Mouse (Mus musculus): Measurements from ENCODE around the gene Cdc20b.

Cdc20b gene

DNA sequence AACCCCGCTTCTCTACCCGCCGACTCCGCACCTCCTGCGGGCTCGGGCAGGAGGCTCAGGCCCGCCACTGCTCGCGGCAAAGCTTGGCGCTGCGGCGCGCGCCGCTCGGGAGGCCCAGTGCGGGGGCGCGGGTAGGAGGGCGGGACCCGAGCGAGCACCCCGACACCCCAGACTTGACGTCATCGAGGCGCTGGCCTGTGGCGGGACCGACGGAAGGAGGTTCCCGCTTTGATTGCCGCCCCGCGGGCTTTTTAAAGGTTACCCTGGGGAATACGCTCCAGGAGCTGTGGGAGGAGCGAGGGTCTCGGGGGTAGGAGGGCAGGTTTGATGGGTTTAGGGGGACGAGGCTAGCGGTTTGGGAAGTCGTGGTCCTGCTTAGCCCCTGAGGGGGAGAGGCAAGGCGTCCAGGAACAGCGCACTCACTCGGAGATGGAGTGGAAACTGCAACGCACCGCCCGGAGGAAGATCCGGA is at the start of gene Cdc20b:
Gene Cdc20b, plus strand, starts transcription at position 162 of the 472 bp plus-strand sequence.
- DNase-seq (ENCODE audit: low read depth, low spot score), result peak; percentile 82

DNA sequence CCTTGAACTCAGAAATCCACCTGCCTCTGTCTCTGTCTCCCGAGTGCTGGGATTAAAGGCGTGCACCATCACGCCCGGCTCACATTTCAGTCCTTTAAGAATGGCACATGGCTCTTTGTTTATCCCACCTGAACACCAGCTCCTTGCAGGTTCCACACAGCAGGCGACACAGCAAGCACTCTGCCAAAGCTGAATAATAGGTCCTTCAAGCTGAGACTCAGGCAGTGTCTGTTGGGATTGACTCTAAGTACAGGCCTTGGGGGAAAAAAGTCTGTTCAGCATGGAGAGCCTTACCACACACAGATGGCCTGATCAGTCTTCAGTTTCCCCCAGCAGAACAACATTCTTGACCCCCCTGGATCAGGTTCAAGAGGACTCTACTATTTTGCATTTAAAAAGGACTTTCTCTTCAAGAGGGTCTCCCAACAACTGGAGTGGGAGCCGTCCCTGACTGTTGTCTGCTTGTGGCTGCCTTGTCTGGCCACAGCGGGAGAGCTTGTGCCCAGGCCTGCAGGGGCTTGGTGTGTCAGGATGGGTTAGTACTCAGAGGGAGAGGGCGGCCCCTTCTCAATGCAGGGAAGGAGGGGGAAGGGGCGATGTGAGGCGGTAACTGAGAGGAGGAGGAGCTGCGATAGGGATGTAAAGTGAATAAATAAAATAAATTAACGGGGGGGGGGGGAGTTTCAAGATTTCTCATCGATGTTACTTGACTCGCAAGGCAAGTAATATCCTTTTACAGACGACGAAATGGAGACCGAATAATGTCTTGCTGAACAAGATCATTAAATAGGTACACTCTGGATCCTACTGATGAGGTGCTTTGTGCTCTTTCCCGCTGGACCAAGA is 49.1 kb upstream of the Cdc20b start:
- no peak for DNase-seq (ENCODE audit: low read depth, low spot score)

DNA sequence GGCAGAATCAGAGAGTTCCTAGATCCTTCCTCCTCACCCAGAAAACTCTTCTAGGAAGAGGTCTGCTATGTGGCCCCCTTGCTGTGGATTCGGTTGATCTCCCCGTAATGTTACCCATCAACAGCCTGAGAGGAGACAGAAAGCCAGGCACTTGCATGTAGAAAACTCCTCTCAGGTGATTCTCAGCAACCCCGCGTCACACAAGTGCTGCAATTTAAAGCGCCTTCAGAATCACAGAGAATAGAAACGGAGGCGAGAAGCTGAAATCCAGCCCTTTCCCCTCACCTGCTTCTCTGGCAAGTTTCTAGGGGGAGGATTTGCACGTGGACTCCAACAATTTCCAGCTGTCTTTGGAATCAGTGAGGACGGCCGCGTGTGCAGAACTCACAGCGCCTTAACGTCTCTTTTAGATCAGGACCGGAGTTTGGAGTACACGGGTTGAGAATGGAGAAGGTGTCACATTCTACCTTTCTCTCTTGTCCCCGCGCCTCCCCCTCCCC is 48.4 kb upstream of the Cdc20b start:
- DNase-seq (ENCODE audit: low read depth, low spot score), result no peak

DNA sequence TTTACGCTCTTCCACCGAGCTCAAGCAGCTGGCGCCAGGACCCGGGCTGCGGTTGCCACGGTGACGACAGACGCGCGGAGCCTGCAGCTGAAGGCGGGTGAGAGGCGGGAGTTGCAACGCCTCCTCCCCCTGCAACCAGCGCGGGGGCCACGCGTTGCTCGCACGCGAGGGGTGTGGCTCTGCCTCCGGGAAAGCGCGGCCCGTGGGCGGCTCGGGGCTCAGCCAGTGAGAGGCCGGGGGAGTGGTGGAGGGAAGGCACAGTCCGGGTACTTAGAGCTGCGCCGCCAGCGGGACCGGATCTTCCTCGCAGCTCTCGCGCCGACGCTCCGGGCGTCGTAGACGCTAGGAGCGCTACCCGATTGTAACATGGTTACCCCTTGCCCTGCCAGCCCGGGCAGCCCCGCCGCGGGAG is 47.4 kb upstream of the Cdc20b start, which contains the start of gene Ccno:
Gene Ccno, plus strand, starts transcription at position 271 of the 412 bp plus-strand sequence.
- DNase-seq (ENCODE audit: low read depth, low spot score), result peak; percentile 94

DNA sequence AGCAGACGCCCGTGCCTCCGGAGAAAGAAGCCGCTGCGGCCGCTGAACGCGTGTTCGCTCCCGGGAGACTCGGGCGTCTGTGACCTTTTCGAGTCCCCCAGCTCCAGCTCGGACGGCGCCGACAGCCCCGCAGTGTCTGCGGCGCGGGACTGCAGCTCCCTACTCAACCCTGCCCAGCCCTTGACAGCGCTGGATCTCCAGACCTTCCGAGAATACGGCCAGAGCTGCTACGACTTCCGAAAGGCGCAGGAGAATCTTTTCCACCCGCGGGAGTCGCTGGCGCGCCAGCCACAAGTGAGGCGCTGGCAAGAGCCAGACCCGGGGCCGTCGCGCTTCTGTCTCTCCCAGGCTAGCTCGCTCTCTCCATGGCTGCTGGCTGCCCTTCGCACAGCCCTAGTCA is 46.9 kb upstream of the Cdc20b start:
- no peak for DNase-seq (ENCODE audit: low read depth, low spot score)

DNA sequence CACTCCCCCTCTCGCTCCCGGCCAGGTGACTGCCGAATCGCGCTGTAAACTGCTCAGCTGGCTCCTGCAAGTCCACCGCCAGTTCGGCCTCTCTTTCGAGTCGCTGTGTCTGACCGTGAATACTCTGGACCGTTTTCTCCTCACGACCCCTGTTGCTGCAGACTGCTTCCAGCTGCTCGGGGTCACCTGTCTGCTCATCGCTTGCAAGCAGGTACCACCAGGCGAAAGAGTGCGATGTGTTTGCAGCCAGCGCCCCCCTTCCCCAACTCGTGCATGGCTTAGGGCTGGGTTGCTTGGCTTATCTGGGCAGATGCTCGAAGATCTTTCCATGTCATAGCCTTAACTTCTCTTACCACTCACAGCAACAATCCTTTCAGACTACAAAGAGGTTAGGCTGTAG is 46.0 kb upstream of the Cdc20b start:
- DNase-seq (ENCODE audit: low read depth, low spot score), result no peak

DNA sequence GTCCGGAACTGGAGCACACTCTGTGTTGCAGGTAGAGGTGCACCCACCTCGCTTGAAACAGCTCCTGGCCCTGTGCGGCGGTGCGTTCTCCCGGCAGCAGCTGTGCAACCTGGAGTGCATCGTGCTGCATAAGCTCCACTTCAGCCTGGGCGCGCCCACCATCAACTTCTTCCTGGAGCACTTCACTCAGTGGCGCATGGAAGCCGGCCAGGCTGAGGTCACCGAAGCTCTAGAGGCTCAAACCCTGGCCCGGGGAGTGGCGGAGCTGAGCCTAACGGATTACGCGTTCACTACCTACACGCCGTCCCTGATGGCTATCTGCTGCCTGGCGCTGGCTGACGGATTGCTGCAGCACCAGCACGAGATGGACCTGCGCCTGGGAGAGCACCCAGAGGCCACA is 45.4 kb upstream of the Cdc20b start:
- no peak for DNase-seq (ENCODE audit: low read depth, low spot score)

DNA sequence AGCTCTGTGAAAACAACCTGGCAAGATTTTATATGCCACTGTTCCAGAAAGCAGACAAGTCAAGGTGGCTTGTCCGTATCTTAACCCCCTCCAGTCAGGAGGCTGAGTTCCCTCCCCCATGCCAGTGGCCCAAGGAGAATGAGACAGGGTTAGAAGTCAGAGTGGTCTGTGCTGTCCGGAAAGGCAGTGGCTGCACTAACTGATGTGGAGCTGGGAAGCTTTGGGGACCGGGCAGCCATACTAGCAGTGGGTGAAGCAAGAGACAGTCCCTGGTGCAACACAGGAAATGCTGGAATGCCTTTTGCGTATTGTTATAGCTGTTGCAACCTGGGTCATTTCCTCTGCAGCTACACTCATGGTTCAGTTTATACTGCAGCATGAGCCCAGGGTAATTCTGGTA is 44.6 kb upstream of the Cdc20b start:
- no peak for DNase-seq (ENCODE audit: low read depth, low spot score)

DNA sequence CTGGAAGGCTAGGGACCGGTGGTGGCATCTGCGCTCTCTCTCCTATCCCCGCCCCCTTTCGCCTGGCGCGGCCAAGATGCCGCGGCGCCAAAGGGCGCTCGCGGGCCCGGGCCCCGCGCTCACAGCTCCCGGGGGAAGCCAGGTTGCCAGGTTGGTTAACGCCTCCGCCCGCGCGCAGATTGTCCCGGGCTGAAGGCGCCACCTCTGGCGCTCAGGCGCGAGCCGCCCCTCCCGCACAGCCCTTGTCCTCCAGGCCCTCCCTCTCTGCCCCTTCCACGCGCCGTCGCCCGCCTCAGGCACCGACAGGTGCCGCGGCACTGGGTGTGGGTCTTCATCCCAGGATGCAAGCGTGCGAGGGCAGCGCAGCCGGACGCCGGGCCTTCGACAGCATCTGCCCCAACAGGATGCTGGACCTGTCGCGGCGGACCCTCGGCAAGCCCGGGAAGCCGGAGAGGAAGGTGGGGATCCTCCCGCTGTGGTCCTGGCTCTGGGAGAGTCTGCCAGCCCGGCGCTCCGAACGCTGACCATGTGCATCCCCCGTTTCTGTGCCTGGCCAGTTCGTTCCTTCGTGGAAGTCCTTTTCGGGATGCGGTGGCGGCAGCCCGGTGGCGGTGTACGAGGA is 41.3 kb upstream of the Cdc20b start, which contains the start of gene Mcidas:
Gene Mcidas, plus strand, starts transcription at position 315 of the 622 bp plus-strand sequence.
- DNase-seq (ENCODE audit: low read depth, low spot score), result no peak

DNA sequence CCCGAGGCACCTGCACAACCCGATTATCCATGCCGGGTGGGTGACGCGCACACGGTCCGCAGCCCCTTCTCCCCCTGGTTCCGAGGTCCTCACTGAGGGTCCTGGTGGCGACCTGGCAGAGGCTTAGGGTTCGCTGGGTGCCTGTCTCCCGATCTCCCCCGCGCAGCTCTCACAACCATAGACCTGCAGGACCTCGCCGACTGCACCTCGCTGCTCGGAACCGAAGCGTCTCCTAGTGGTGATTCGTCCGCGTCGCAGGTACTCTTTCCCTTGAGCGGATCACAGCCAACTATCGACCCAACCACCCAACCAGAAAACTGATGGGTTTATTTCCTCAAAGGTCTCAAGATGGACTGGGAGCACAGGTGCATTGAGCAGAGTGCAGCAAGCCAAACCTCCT is 40.7 kb upstream of the Cdc20b start:
- DNase-seq (ENCODE audit: low read depth, low spot score), result peak; percentile 80

DNA sequence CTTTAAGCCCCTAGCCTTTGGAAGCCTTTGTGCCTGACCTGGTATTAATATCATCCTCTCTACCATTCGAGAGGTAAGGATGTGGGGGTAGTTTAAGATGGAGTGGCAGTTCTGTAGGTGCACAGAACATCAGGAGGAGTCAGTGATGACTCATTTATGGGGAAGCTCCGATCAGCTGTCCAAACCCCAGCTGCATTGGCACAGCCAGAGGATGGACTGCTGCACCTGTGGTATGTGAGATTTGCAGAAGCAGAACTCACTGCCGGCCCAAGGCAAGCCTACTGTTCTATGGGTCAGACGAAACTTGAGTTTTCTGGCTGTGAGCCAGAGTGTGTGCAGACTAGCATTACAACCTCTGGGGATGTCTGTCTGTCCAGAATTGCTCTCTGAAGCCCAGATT is 38.5 kb upstream of the Cdc20b start:
- DNase-seq (ENCODE audit: low read depth, low spot score), result peak; percentile 91

DNA sequence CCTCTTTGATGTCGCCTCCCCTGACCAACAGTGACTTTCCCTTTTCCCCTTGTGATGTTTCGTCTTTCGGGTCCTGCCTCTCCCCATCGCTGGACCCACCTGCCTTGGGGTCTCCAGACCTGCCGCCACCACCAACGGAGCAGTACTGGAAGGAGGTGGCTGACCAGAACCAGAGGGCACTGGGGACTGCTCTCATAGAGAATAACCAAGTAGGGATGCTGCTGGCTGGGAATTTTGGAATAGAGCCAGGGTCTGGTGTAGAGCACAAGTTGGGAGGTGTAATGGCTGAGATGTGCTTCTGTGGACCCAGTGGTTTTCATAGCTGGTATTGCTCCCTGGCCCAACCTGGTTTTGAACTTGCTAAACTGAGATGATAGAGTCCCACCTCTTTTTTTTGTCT is 37.5 kb upstream of the Cdc20b start:
- no peak for DNase-seq (ENCODE audit: low read depth, low spot score)

DNA sequence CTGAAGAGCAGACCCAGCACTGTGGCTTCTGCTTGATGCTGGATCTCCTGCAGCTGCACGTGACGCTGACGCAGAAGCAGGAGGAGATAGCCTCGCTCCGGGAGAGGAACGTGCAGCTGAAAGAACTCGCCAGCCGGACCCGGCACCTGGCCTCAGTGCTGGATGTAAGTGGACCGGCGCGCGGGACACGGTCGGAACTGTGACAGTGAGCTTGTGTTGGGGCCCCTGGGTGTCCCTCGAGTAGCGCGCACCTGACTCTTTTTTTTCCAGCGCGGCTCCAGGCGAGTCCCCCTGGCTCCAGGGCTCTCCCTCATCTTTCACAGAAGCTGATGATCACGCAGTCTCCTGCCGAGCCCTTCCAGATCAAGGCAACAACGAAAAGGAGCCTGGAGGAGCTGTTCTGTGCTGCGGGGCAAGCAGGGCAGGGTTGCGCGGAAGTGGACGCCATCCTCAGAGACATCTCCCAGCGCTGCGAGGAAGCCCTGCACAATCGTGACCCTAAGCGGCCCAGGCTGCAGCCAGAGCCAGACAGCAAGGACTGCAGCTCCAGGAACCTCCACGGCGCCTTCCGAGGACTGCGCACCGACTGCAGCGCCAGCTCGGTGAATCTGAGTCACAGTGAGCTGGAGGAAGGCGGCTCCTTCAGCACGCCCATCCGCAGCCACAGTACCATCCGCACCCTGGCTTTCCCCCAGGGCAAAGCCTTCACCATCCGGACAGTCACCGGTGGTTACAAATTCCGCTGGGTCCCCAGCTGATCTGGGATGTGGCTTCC is 36.3 kb upstream of the Cdc20b start:
- no peak for DNase-seq (ENCODE audit: low read depth, low spot score)

DNA sequence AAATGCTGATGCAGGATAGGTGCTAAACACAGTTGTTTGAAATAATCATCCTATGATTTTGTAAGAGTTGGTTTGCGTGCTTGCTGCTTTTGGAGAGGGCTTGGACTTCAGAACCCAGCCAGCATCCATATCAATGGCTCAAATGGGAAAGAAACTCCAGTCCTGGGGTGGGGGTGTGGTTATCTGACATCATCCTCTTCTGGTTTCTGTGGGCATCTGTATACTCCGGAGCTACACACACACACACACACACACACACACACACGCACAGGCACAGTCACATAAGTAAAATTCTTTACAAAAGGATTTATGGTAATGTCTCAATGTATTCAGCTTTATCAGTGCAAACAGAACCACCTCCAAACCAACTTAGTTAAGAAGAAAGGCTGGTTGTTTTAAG is 34.8 kb upstream of the Cdc20b start:
- peak; percentile 13 for DNase-seq (ENCODE audit: low read depth, low spot score)

DNA sequence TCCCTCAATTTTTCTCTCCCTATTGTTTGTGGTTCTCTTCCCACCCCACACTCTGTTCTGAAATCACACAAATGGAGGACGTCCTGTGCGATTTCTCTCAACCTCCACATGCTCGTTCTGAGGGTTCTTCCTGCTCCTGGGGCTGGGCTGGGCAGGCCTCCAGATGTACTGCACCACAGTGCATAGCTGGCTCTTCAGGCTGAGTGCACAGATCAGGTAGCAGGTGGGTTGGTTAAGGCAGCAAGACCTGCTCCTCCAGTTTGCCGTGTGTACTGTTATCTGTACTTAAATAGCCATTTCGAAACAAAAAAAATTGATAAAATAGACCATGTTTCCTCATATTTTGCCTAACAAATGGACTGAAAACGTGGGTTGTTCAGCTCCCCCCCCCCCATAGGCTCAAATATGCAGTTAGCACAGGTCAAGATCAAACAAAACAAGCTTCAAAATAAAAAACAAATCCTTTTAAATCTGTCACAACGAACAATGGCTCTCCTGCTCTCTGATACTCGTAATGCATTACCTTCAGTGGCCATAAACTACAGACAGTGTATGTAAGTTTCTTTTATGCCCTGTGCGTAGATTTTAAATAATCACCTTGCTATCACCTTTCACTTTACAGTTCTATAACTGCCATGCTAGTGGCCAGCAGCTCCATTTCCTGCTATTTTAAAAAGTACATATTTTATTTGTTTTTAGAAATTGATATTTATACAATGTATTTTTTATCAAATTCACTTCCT is 34.2 kb upstream of the Cdc20b start:
- peak; percentile 69 for DNase-seq (ENCODE audit: low read depth, low spot score)

DNA sequence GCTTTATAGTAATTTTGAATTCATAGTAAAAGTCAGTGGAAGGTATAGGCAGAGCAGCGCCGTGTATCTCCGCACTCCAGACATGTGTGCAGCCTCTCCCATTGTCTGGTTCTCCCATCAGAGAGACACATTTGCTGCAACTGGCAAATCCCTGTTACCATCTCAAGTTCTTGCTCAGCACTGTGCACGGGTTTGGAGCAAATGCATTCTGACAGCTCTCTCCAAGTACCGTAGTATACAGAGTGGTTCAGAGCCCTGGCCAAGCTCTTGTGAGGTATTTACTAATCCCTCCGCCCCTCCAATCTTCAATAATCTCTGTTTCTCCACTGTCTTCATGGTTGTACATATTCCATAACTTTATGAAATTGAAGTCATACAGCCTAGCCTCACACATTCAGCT is 22.2 kb upstream of the Cdc20b start:
- no peak for DNase-seq (ENCODE audit: low read depth, low spot score)

DNA sequence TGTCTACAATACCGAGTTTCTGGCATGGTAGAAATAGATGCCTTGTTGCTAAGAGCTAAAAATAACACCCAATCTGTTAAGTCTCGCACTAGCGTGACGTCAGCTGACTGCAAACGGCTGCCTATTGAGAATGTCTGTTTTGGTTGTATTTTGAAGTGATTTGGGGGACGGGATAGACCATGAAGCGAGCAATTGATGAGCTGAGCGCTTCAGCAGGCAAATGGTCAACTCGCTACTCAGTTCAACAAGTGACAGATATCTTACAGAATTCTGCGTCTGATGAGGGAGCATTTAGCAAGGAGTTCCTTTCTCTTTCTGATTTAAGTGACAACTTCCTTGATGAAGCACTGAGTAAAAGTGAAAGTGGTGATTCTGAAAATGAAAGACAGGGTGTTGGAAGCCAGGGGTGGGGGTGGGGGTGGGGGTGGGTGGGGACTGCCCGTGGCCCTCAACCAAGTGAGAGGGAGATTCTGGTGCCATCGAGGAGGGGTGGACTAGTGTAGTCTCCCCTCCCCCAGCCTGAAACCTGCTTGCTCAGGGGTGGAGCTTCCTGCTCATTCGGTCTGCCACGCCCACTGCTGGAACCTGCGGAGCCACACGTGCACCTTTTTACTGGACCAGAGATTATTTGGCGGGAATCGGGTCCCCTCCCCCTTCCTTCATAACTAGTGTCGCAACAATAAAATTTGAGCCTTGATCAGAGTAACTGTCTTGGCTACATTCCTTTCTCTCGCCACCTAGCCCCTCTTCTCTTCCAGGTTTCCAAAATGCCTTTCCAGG is 21.5 kb upstream of the Cdc20b start:
- peak; percentile 91 for DNase-seq (ENCODE audit: low read depth, low spot score)

DNA sequence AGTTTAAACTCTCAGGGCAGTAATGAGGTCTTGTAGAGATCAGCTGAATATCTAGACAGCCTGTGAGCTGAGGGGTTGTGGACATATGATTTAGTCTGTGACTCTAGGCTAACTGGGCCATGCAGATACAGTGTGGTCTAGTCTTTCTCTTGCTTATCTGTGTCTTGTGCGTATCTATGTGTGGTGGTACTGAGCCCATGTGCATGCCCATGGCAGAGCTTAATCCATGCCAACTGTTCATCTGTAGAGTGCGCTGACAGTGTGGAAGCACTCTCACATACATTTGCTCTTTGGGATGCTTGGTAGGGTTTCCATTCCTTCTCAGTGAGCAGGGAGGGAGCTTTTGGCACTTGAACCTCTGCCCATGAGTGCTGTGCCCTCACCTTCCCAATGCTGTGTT is 13.4 kb upstream of the Cdc20b start:
- no peak for DNase-seq (ENCODE audit: low read depth, low spot score)

DNA sequence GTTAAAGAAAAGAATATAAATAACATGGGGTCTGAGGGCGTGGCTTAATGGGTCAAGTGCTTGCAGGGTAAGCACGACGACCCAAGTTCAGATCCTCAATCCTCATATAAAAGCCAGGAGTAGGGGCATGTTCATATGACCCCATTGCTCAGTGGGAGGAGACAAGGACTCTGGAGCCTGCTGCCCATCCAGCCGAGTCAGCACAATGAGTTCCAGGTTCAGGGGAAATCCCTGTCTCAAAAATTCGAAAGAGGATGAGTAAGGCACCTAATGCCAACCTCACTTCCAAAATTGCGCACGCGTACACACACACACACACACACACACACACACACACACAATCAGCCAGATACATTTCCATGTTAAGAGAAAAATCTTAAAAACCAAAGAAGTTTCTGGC is 12.4 kb upstream of the Cdc20b start:
- DNase-seq (ENCODE audit: low read depth, low spot score), result no peak

Measured in A20 (cell line).